ENCODE assay signal across 21 mouse cellular contexts in the genomic region with DNA sequence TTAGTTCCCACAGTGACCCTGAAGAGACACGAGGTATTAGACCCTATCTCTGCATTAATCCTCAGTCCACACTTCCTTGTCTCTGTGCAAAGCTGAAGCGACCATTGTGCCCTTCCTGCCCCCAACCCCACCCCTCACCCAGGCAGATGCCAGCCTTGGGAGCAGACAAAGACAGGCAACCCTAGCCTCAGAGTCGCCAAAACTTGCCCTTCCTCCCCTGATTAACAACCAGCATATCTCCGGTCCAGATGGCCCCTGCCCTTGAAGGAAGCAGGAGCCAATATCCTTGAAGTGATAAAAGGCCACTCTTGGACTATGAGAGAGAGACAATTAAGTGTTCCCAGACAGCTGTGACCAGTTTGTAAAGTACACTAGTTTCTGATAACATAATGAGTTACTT. TPM values are rescaled to one million over a fixed set of nuclear protein-coding genes. Genes with fewer than 3 reads are reported as not detected.
"Had no signal": no experiment of that assay in that cellular context is flagged by ENCODE, and none has a peak within 500 bp of the region (broad histone marks: within the 10 kb centered on the region; RNA-seq: fewer than 3 reads in every experiment).

No protein-coding gene starts in this region.

- DNase-seq: liver; liver, embryonic 13.5 days; liver, postnatal 0 days; retina, postnatal 1 day; right cerebral cortex, postnatal 4 days; spleen, adult 18-20 months; thymus, adult 18-20 months; thymus, postnatal 14 days had no signal

- H3K27ac ChIP-seq: kidney, postnatal 0 days; limb, embryonic 12.5 days; liver, embryonic 13.5 days; lung, embryonic 15.5 days; midbrain, embryonic 12.5 days; neural tube, embryonic 13.5 days had no signal

- H3K9me3 ChIP-seq: limb, embryonic 12.5 days; liver, embryonic 13.5 days; lung, embryonic 15.5 days; midbrain, embryonic 12.5 days; neural tube, embryonic 13.5 days had no signal

- H3K36me3 ChIP-seq: limb, embryonic 12.5 days; liver, embryonic 13.5 days; lung, embryonic 15.5 days; midbrain, embryonic 12.5 days; neural tube, embryonic 13.5 days had no signal

- ATAC-seq: liver, postnatal 0 days; midbrain, embryonic 16.5 days had no signal

- H3K9ac ChIP-seq: limb, embryonic 12.5 days; liver, embryonic 13.5 days; liver, postnatal 0 days; lung, embryonic 15.5 days; midbrain, embryonic 12.5 days; neural tube, embryonic 13.5 days had no signal

- H3K4me3 ChIP-seq: limb, embryonic 12.5 days; liver, embryonic 13.5 days; lung, embryonic 15.5 days; midbrain, embryonic 12.5 days; neural tube, embryonic 13.5 days had no signal

- H3K4me1 ChIP-seq: limb, embryonic 12.5 days; liver, embryonic 13.5 days; lung, embryonic 15.5 days; midbrain, embryonic 12.5 days; neural tube, embryonic 13.5 days had no signal

- H3K4me2 ChIP-seq: limb, embryonic 12.5 days; liver, embryonic 13.5 days; lung, embryonic 15.5 days; midbrain, embryonic 12.5 days; neural tube, embryonic 13.5 days had no signal

- H3K27me3 ChIP-seq: limb, embryonic 12.5 days; liver, embryonic 13.5 days; lung, embryonic 15.5 days; midbrain, embryonic 12.5 days; neural tube, embryonic 13.5 days had no signal

RNA-seq across cellular contexts. Expression of a gene that starts 11.6 kb away (rescaled TPM):
- total RNA-seq: layer of hippocampus, adult 8-10 months; layer of hippocampus, postnatal 14 days; left cerebral cortex, adult 8-10 months; left cerebral cortex, postnatal 25 days; megakaryocyte-erythroid progenitor cell, adult 5-6 weeks had no signal
- polyA plus RNA-seq: limb, embryonic 12.5 days; midbrain, embryonic 12.5 days; midbrain, embryonic 16.5 days; stomach, embryonic 14.5 days had no signal

RNA-seq across cellular contexts. Expression of a gene that starts 16.8 kb away (rescaled TPM):
- total RNA-seq: layer of hippocampus, adult 8-10 months; layer of hippocampus, postnatal 14 days; left cerebral cortex, adult 8-10 months; left cerebral cortex, postnatal 25 days; megakaryocyte-erythroid progenitor cell, adult 5-6 weeks had no signal
- polyA plus RNA-seq: large intestine, adult 2 months; midbrain, embryonic 12.5 days; midbrain, embryonic 16.5 days had no signal
